Mouse (Mus musculus) liver, embryonic 16.5 days (tissue): ENCODE results near the gene Yjefn3. TPM values are rescaled to one million over a fixed set of nuclear protein-coding genes. Genes with fewer than 3 reads are reported as not detected.

Experiments
- ATAC-seq: fragments of 200-750 bp; cut with Nextera tagmentation; 2 replicates; pipeline ENCODE4 v1.8.0; 2017; ENCODE audit warnings: low read depth, mild to moderate bottlenecking, moderate number of reproducible peaks, moderate library complexity
- H3K27ac ChIP-seq: fragments of 300-500 bp; sonication (generic); 2 replicates; pipeline ENCODE4 v1.5.1; 2014; ENCODE audit warnings: mild to moderate bottlenecking, low read length
- H3K27me3 ChIP-seq: fragments of 300-500 bp; sonication (generic); 2 replicates; pipeline ENCODE4 v1.6.1; 2014; ENCODE audit warnings: low read depth, low read length, mixed read lengths; ENCODE audit not compliant: control insufficient read depth, insufficient read depth
- H3K36me3 ChIP-seq: fragments of 300-500 bp; sonication (generic); 2 replicates; pipeline ENCODE4 v1.6.1; 2014; ENCODE audit warnings: mild to moderate bottlenecking; ENCODE audit not compliant: control insufficient read depth, insufficient read depth
- H3K4me1 ChIP-seq: fragments of 300-500 bp; sonication (generic); 2 replicates; pipeline ENCODE4 v1.6.1; 2014; ENCODE audit warnings: low read depth, low read length, mixed read lengths; ENCODE audit not compliant: control insufficient read depth
- H3K4me2 ChIP-seq: fragments of 300-500 bp; sonication (generic); 2 replicates; pipeline ENCODE4 v1.6.1; 2014; ENCODE audit warnings: low read depth, low read length, mixed read lengths
- H3K4me3 ChIP-seq: fragments of 300-500 bp; sonication (generic); 2 replicates; pipeline ENCODE4 v1.5.1; 2014; ENCODE audit warnings: low read depth, mild to moderate bottlenecking, low read length
- H3K9ac ChIP-seq: fragments of 300-500 bp; sonication (generic); 2 replicates; pipeline ENCODE4 v1.6.1; 2014; ENCODE audit warnings: low read depth, low read length
- H3K9me3 ChIP-seq: fragments of 300-500 bp; sonication (generic); replicated peaks from 2 replicates; pipeline ENCODE4 v1.6.1; 2016; ENCODE audit warnings: low read length; ENCODE audit not compliant: control insufficient read depth
- WGBS: fragments of 180-500 bp; shearing (Covaris S2); extraction: QIAGEN DNeasy Blood & Tissue Kit; methylation state at CpG from one replicate; pipeline ENCODE4 v1.1.7; 2014; ENCODE audit not compliant: insufficient replicate concordance; 5-methylcytosine and 5-hydroxymethylcytosine counted together
- polyA plus RNA-seq: library from polyadenylated mRNA; unstranded; fragments of >200 nt; fragmentation: Nextera tagmentation; extraction: Ambion mirVana; gene quantifications from 2 replicates; pipeline ENCODE4 v1.2.1, GENCODE M21; 2015

Yjefn3 gene
- polyA plus RNA-seq, 1 experiment from 2014 or later: 0.77 TPM

GRCm38 (mm10) chr8:69877992-69878391, 24.5 kb downstream of the Yjefn3 start:
- Histone ChIP-seq H3K9ac (no peak overlapping the region), H3K36me3 (no peaks in the 10 kb centered on the region), H3K4me1 (peaks cover 8% of the 10 kb centered on the region), H3K27ac (no peak overlapping the region), H3K9me3 (no peaks in the 10 kb centered on the region; the same call in 1 of the 2 replicates), H3K4me3 (no peak overlapping the region), H3K4me2 (no peak overlapping the region), H3K27me3 (peaks cover 41% of the 10 kb centered on the region)
- no peak for ATAC-seq
- 47% methylated on average over 3 of the region's 3 CpGs for WGBS

DNA sequence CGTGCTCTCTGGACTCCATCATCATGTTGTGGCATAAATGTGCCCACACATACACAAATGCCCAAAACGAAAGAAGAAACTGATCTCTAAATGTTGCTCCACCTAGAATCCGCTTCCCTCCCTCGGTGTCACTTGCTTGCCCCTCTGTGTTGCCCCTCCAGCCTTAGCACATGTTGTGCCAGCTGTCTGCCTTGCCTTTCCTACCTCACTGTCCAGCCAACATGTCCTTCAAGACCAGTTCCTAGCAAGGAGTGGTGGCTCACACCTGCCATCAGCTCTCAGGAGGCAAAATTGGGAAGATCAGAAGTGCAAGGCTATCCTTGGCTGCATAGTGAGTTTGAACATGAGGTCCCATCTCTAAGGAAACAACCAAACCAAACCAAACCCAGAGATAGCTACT, 25.1 kb downstream of the Yjefn3 start:
- whole genome bisulfite sequencing: 58% methylated on average over 4 of the region's 4 CpGs

GRCm38 (mm10) chr8:69876967-69877366, 25.5 kb downstream of the Yjefn3 start:
- H3K4me2 ChIP-seq: no peak overlapping the region
- H3K9me3 ChIP-seq: no peaks in the 10 kb centered on the region; the same call in 1 of the 2 replicates
- WGBS: 66% methylated on average over 10 of the region's 10 CpGs
- no peaks in the 10 kb centered on the region for H3K36me3 ChIP-seq
- peaks cover 30% of the 10 kb centered on the region for H3K27me3 ChIP-seq
- H3K9ac ChIP-seq: no peak overlapping the region
- H3K4me3 ChIP-seq: no peak overlapping the region
- no peak for ATAC-seq
- H3K27ac ChIP-seq: no peak overlapping the region
- peaks cover 5% of the 10 kb centered on the region for H3K4me1 ChIP-seq

More for the DNA sequence above, 25.1 kb downstream of the Yjefn3 start:
- no peak for ATAC-seq
- Histone ChIP-seq H3K4me3 (no peak overlapping the region), H3K9ac (no peak overlapping the region), H3K4me2 (no peak overlapping the region), H3K27me3 (peaks cover 35% of the 10 kb centered on the region), H3K9me3 (no peaks in the 10 kb centered on the region; the same call in 1 of the 2 replicates), H3K27ac (no peak overlapping the region), H3K36me3 (no peaks in the 10 kb centered on the region), H3K4me1 (peaks cover 8% of the 10 kb centered on the region)

- peaks cover 22% of the 10 kb centered on the region for H3K27me3 ChIP-seq
- WGBS: 40% methylated on average over 10 of the region's 10 CpGs
- H3K27ac ChIP-seq: no peak overlapping the region
- H3K4me1 ChIP-seq: no peaks in the 10 kb centered on the region
- no peak for ATAC-seq
- H3K9me3 ChIP-seq: no peaks in the 10 kb centered on the region
- H3K4me2 ChIP-seq: no peak overlapping the region
- no peak overlapping the region for H3K4me3 ChIP-seq
- no peaks in the 10 kb centered on the region for H3K36me3 ChIP-seq
- H3K9ac ChIP-seq: no peak overlapping the region
Measured at GRCm38 (mm10) chr8:69876097-69876496, 26.4 kb downstream of the Yjefn3 start.

DNA sequence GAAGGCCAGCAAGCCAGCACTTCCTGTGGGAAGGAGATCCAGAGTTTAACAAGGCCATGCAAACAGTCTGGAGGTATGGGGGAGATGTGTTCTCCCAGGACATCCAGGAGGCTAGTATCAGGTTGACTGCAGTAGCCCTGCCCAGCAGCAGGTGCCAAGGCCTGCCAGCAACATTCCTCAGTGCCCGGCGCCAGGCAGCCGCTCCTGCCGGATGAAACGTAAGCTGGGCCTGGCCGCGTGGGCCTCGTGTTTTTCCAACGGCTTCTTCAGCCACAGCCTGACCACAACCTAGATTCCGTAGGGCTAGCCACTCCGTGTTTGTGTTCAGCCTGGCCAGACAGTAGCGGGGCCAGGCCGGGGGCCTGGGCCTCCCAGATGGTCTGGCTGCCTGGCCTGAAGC, 27.9 kb downstream of the Yjefn3 start:
- H3K27me3 ChIP-seq: peaks cover 7% of the 10 kb centered on the region
- H3K4me2 ChIP-seq: no peak overlapping the region
- no peak overlapping the region for H3K27ac ChIP-seq
- H3K9ac ChIP-seq: no peak overlapping the region
- no peaks in the 10 kb centered on the region for H3K9me3 ChIP-seq
- no peak for ATAC-seq
- no peaks in the 10 kb centered on the region for H3K4me1 ChIP-seq
- WGBS: 62% methylated on average over 13 of the region's 13 CpGs
- no peak overlapping the region for H3K4me3 ChIP-seq
- no peaks in the 10 kb centered on the region for H3K36me3 ChIP-seq

- Histone ChIP-seq H3K4me2 (no peak overlapping the region), H3K4me3 (no peak overlapping the region), H3K4me1 (no peaks in the 10 kb centered on the region), H3K9ac (no peak overlapping the region), H3K27ac (no peak overlapping the region), H3K27me3 (peaks cover 2% of the 10 kb centered on the region; the same call in 1 of the 2 replicates), H3K9me3 (no peaks in the 10 kb centered on the region), H3K36me3 (no peaks in the 10 kb centered on the region)
- ATAC-seq: no peak
- WGBS: 10% methylated on average over 9 of the region's 9 CpGs
Measured at GRCm38 (mm10) chr8:69874155-69874554, 28.4 kb downstream of the Yjefn3 start.

DNA sequence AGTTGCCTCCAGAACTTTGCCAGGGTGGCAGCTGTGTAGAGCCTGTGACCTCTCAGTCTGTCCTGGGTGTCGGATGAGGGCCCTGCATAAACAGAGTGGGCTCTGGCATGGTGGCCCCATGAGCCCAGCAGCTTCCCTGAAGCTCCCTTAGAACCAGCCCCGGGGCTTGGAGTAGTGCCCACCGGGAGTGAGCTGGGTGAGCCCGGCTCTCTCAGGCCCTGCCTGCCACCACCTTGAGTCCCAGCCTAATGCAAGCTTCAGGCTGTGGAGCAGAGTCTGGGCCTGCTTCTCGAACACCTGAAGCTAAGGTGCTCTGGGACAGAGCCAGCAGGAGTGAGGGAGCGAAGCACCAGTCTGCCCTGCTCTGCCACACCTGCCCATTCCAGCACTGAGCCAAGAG, 31.6 kb downstream of the Yjefn3 start:
- Histone ChIP-seq H3K27me3 (no peaks in the 10 kb centered on the region), H3K9me3 (no peaks in the 10 kb centered on the region), H3K4me2 (no peak overlapping the region), H3K9ac (no peak overlapping the region), H3K4me3 (no peak overlapping the region), H3K27ac (no peak overlapping the region), H3K4me1 (no peaks in the 10 kb centered on the region), H3K36me3 (no peaks in the 10 kb centered on the region)
- WGBS: 75% methylated on average over 6 of the region's 6 CpGs
- no peak for ATAC-seq

DNA sequence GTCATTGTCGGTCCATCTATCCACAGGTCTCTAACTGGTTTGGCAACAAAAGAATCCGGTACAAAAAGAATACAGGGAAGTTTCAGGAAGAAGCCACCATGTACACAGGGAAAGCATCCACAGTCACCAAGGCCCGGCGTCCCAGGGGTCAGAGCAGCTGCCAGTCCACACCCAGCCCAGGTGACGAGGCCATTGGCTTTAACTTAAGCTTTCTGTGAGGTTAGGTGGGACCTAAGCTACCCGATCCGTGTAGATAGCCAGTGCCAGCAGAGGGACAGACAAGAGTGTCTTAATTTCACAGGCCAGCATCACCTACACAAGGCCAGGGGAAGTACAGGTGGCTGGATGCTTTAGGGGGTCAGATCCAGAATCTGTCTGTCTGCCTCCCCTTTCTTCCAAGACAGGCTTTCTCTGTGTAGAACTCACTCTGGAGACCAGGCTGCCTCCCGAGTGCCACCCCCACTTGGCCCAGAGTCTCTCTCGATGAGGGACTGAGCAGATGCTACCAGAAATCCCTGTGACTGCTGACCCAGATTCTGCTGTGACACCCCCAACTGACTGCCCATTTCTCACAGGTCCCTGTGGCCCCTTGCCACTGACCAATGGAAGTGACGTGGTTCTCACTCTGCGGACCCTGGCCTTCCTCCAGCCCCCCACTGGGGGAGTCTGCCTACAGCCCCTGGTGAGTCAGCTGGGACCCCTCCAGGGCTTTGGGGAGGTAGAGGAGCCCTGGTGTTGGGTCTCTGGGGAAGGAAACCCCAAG, 32.3 kb downstream of the Yjefn3 start:
- no peak overlapping the region for H3K9ac ChIP-seq
- 67% methylated on average over 11 of the region's 11 CpGs for WGBS
- H3K27me3 ChIP-seq: no peaks in the 10 kb centered on the region
- no peak for ATAC-seq
- no peaks in the 10 kb centered on the region for H3K4me1 ChIP-seq
- H3K27ac ChIP-seq: no peak overlapping the region
- H3K4me3 ChIP-seq: no peak overlapping the region
- H3K36me3 ChIP-seq: no peaks in the 10 kb centered on the region
- no peaks in the 10 kb centered on the region for H3K9me3 ChIP-seq
- H3K4me2 ChIP-seq: no peak overlapping the region

GRCm38 (mm10) chr8:69867696-69868326, 34.7 kb downstream of the Yjefn3 start:
- ATAC-seq: no peak
- H3K4me2 ChIP-seq: no peak overlapping the region
- no peaks in the 10 kb centered on the region for H3K27me3 ChIP-seq
- no peak overlapping the region for H3K4me3 ChIP-seq
- H3K9ac ChIP-seq: no peak overlapping the region
- H3K27ac ChIP-seq: no peak overlapping the region
- H3K9me3 ChIP-seq: no peaks in the 10 kb centered on the region
- H3K36me3 ChIP-seq: no peaks in the 10 kb centered on the region
- WGBS: 74% methylated on average over 5 of the region's 5 CpGs
- peaks cover 5% of the 10 kb centered on the region; the same call in 1 of the 2 replicates for H3K4me1 ChIP-seq
